Mouse (Mus musculus) spleen, postnatal 14 days (tissue): ENCODE data around the gene Fam161b.

Source experiments
- DNase-seq, 2 experiments: peaks; one replicate each; pipeline ENCODE4 v3.0.0; 2021 to 2022; ENCODE audit warnings: low spot score in 2 of 2

Fam161b gene

GRCm38 (mm10) chr12:84361555-84362489 is at the start of gene Fam161b, which contains the start of gene Coq6:
Gene Fam161b, minus strand, starts transcription at chr12:84361833.
Gene Coq6, plus strand, starts transcription at chr12:84361657.
- peak; percentile 81 to 90 for DNase-seq

- peak; percentile 78 to 89 for DNase-seq
Measured at GRCm38 (mm10) chr12:84408819-84409507, 47.3 kb upstream of the Fam161b start, which contains the start of the genes Entpd5 and Bbof1. Gene Entpd5, minus strand, starts transcription at chr12:84409029. Gene Bbof1, plus strand, starts transcription at chr12:84409071.

GRCm38 (mm10) chr12:84407874-84408818 is 46.5 kb upstream of the Fam161b start:
- peak; percentile 21 to 60 for DNase-seq

GRCm38 (mm10) chr12:84407259-84407658 is 45.6 kb upstream of the Fam161b start:
- no peak for DNase-seq

- DNase-seq = no peak
Measured at GRCm38 (mm10) chr12:84404541-84404940, 42.9 kb upstream of the Fam161b start.

GRCm38 (mm10) chr12:84402923-84403322 is 41.3 kb upstream of the Fam161b start:
- DNase-seq = no peak

- DNase-seq = no peak
Measured at GRCm38 (mm10) chr12:84400653-84401052, 39.0 kb upstream of the Fam161b start.

GRCm38 (mm10) chr12:84400068-84400467 is 38.4 kb upstream of the Fam161b start:
- no peak for DNase-seq

GRCm38 (mm10) chr12:84399663-84400062 is 38.0 kb upstream of the Fam161b start:
- no peak for DNase-seq

- no peak for DNase-seq
Measured at GRCm38 (mm10) chr12:84399135-84399534, 37.5 kb upstream of the Fam161b start.

- no peak for DNase-seq
Measured at GRCm38 (mm10) chr12:84398629-84399028, 37.0 kb upstream of the Fam161b start.

GRCm38 (mm10) chr12:84397685-84398084 is 36.1 kb upstream of the Fam161b start:
- DNase-seq = no peak

GRCm38 (mm10) chr12:84396947-84397679 is 35.5 kb upstream of the Fam161b start:
- no peak for DNase-seq

GRCm38 (mm10) chr12:84393847-84394246 is 32.2 kb upstream of the Fam161b start:
- DNase-seq = no peak

GRCm38 (mm10) chr12:84392681-84393080 is 31.0 kb upstream of the Fam161b start:
- no peak for DNase-seq

- no peak for DNase-seq
Measured at GRCm38 (mm10) chr12:84390336-84390735, 28.7 kb upstream of the Fam161b start.

- no peak for DNase-seq
Measured at GRCm38 (mm10) chr12:84388774-84389400, 27.3 kb upstream of the Fam161b start.

GRCm38 (mm10) chr12:84388097-84388496 is 26.5 kb upstream of the Fam161b start:
- DNase-seq = no peak

GRCm38 (mm10) chr12:84385408-84385807 is 23.8 kb upstream of the Fam161b start:
- DNase-seq = no peak

GRCm38 (mm10) chr12:84384644-84385081 is 23.0 kb upstream of the Fam161b start:
- DNase-seq = no peak
